Mouse (Mus musculus) MEL (cell line): Measurements from ENCODE around the gene Sept9.

Experiments used
- CHD2 ChIP-seq: IDR thresholded peaks from 2 replicates; pipeline ENCODE4 v1.6.1; 2011; ENCODE audit warnings: low read length, improper control_type of control experiment
- CTCF ChIP-seq, 3 experiments: IDR thresholded peaks in 2 of 3; conservative IDR thresholded peaks in 1 of 3; 2 replicates each; pipeline ENCODE4 v1.5.1; 2011 to 2012; ENCODE audit warnings: low read length in 3 of 3, low read depth in 2 of 3, mild to moderate bottlenecking in 2 of 3, improper control_type of control experiment in 1 of 3, inconsistent platforms in 1 of 3, mixed read lengths in 1 of 3, moderate library complexity in 1 of 3; ENCODE audit not compliant: control insufficient read depth in 1 of 3, insufficient read depth in 1 of 3, poor library complexity in 1 of 3, severe bottlenecking in 1 of 3
- EP300 ChIP-seq, 2 experiments: IDR thresholded peaks; 2 replicates each; pipeline ENCODE4 v1.6.1; 2011; ENCODE audit warnings: improper control_type of control experiment in 2 of 2, low read length in 2 of 2, low read depth in 1 of 2, mild to moderate bottlenecking in 1 of 2
- POLR2A ChIP-seq, 2 experiments: IDR thresholded peaks; 2 replicates each; pipeline ENCODE4 v1.6.1; 2011 to 2012; ENCODE audit warnings: low read length in 2 of 2, mild to moderate bottlenecking in 2 of 2, control low read depth in 1 of 2, improper control_type of control experiment in 1 of 2, low read depth in 1 of 2, moderate library complexity in 1 of 2; ENCODE audit not compliant: control insufficient read depth in 1 of 2, insufficient read depth in 1 of 2, poor library complexity in 1 of 2
- POLR2AphosphoS5 ChIP-seq: IDR thresholded peaks from 2 replicates; pipeline ENCODE4 v1.6.1; 2012; ENCODE audit warnings: low read depth, borderline replicate concordance, mild to moderate bottlenecking, inconsistent platforms, low read length, moderate library complexity, mixed read lengths
- SIN3A ChIP-seq: IDR thresholded peaks from 2 replicates; pipeline ENCODE4 v1.6.1; 2012; ENCODE audit warnings: low read length, improper control_type of control experiment, inconsistent platforms
- TAL1 ChIP-seq: IDR thresholded peaks from 2 replicates; pipeline ENCODE4 v1.6.1; 2012; ENCODE audit warnings: mild to moderate bottlenecking, inconsistent platforms, low read length, moderate library complexity, mixed read lengths
- TCF12 ChIP-seq: IDR thresholded peaks from 2 replicates; pipeline ENCODE4 v1.6.1; 2014; ENCODE audit warnings: low read depth, mild to moderate bottlenecking, inconsistent platforms, low read length, improper control_type of control experiment, moderate library complexity
- UBTF ChIP-seq: IDR thresholded peaks from 2 replicates; pipeline ENCODE4 v1.6.1; 2012; ENCODE audit warnings: low read depth, mild to moderate bottlenecking, inconsistent platforms, low read length, improper control_type of control experiment, moderate library complexity, borderline replicate concordance; ENCODE audit not compliant: insufficient read depth
- USF1 ChIP-seq: IDR thresholded peaks from 2 replicates; pipeline ENCODE4 v1.6.1; 2014; ENCODE audit warnings: low read depth, mild to moderate bottlenecking, inconsistent platforms, low read length, improper control_type of control experiment, moderate library complexity

DNA sequence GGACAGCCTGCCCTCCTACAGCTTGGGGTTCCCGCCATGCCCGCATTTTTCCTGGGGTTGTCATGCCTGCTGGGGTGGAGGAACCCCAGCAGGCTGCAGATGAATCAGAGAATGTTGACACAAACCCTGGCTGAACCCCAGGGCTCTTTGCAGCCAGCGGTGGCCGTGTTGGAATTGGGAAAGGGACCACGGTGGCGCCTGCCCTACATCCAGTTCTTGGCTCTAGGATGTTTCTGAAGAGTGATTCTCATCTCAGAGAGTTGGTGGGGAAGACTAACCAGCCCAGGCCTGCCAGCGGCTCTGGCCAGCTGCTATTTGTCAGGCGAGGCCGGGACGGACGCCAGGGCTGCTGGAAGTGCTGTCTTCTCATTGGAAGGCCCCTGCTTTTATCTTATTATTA is 115.8 kb downstream of the Sept9 start:
- TF ChIP-seq CTCF (IDR thresholded peaks at IDR 0.05 in 2 of 3, conservative IDR thresholded peaks at IDR 0.05 in 1 of 3; ENCODE audit: control insufficient read depth in 1 of 3, insufficient read depth in 1 of 3, low read depth in 2 of 3, low read length in 3 of 3, poor library complexity in 1 of 3, severe bottlenecking in 1 of 3) (no peak), EP300 (IDR thresholded peaks at IDR 0.05; ENCODE audit: low read depth in 1 of 2, low read length in 2 of 2) (no peak), POLR2A (IDR thresholded peaks at IDR 0.05; ENCODE audit: control insufficient read depth in 1 of 2, insufficient read depth in 1 of 2, low read depth in 1 of 2, low read length in 2 of 2, poor library complexity in 1 of 2) (no peak), USF1 (no peak), SIN3A (no peak), POLR2AphosphoS5 (no peak), TAL1 (no peak), UBTF (no peak), CHD2 (no peak), TCF12 (no peak)
